Mouse (Mus musculus): ENCODE measurements around the gene Smurf2. TPM values are rescaled to one million over a fixed set of nuclear protein-coding genes. Genes with fewer than 3 reads are reported as not detected.
A peak's percentile ranks its signal among the peaks of the same experiment; 100 is the strongest.
"Not testable (repeated sequence)": the region's sequence is repeated elsewhere in the genome, so short reads cannot be mapped to it uniquely, and the experiment has no call there.

Gene Smurf2
- polyA plus RNA-seq, 1 experiment from 2014 or later, result 16.4 TPM

DNA sequence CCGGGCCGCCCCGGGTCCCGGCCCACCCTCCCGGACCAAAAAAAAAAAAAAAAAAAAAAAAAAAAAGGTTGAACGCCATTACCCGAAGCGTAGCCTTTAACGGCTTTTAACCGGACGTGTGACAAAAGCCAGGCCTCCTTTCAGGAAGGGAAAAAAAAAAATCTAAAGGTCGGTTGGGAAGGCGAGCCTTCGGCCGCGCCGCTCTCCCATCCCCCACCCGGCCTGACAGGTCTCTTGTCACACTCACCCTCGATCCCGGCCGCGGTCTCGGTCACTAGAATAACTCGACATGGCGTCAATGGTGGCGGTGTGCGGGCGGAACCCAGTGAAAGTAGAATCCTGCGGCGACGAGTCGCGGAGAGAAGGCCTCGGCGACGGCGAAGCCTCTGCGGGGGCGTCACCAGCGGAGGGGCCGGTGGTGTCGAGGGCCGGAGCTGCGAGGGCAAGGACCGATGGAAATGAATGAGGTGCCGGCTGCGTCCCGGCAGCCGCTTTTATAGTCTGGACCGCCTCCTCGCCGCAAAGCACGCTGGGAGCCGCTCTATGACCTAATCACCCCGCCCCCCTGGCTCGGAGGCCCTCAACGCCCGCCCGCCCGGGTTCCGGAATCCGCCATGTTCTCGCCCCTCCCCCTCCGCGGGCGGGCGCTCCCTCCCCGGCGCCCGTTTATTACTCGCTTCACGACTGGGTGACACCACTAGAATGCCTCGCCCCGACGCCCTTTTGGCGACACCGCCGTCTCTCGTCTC lies 132.3 kb downstream of the Smurf2 start:
- H3K27me3 ChIP-seq (ENCODE audit: control insufficient read depth, insufficient read depth, low read depth, low read length), result no peaks in the 10 kb centered on the region
- under 1% methylated on average over 78 of the region's 79 CpGs for WGBS
- H3K4me1 ChIP-seq (replicated peaks; ENCODE audit: control insufficient read depth, insufficient read depth, low read length), result peaks cover 9% of the 10 kb centered on the region
- peak overlapping the region; percentile 99 for H3K27ac ChIP-seq (ENCODE audit: low read length)
- H3K36me3 ChIP-seq (ENCODE audit: control insufficient read depth, insufficient read depth, low read length), result peaks cover 32% of the 10 kb centered on the region
- ATAC-seq (ENCODE audit: low read depth), result peak; percentile 84
- H3K9ac ChIP-seq (ENCODE audit: low read length), result peak overlapping the region; percentile 98
- peak overlapping the region; percentile 70 for H3K4me3 ChIP-seq (ENCODE audit: low read length)
- no peaks in the 10 kb centered on the region for H3K9me3 ChIP-seq (ENCODE audit: control insufficient read depth, low read length)
- H3K4me2 ChIP-seq (ENCODE audit: low read depth, low read length), result peak overlapping the region; percentile 48

DNA sequence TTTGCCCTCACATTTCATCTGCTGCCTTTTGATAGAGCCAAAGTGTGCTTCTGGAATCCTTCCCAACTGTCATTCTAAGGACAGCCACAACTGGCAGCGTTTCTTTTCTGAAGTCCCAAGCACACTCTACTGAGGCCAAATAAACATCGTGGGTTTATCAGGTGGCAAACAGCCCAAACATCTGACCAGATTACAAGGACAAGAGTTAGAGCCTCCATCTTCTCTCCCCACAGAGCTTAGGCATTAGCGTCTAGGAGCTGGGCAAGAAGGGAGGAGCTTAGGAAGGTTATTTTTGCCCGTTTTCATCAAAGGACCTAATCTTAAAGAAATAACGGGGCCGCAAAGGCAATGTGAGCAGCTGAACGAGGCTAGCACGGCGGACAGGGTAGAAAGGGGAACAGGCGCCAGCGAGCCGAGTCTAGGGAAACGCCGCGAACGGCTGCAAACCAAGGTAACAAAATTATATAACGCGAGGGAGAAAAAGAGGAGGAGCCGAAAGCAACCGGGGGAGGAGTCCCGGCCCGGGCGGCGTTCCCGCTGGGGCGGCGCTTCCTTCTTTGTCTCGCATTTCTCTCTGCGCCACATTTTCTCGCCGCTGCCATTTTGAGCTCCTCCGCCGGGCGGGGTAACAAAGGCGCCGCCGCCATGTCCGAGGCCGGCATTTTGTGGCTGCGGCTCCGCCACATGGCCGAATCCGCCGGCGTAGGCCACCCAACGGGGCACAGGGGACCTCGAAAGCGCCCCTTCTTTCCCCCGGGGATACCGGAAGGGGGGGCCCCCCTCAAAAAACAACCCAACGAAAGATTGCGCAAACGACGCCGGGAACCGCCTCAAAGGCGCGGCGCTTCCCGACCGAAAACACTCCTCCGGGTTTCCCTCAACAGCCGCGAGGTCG lies 133.1 kb downstream of the Smurf2 start:
- Histone ChIP-seq H3K9me3 (ENCODE audit: control insufficient read depth, low read length) (no peaks in the 10 kb centered on the region), H3K4me2 (ENCODE audit: low read depth, low read length) (peak overlapping the region; percentile 70)
- WGBS, result under 1% methylated on average over 65 of the region's 65 CpGs

DNA sequence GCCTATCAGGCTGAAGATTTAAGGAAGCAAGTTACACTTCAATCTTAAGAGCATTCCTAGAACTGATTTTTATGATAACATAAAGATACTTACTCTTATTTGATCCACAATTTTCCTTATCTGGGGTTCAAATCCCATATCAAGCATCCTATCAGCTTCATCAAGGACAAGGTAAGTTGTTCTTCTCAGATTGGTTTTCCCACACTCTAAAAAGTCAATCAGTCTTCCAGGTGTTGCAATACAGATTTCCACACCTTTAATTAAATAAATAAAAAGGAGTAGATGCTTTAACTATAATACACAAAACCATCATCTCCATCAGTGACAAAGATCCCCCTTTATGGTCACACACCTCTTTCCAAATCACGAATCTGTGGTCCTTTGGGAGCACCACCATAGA lies 135.5 kb downstream of the Smurf2 start:
- H3K9ac ChIP-seq (ENCODE audit: low read length), result no peak overlapping the region
- peaks cover 7% of the 10 kb centered on the region for H3K4me1 ChIP-seq (replicated peaks; ENCODE audit: control insufficient read depth, insufficient read depth, low read length)
- H3K36me3 ChIP-seq (ENCODE audit: control insufficient read depth, insufficient read depth, low read length), result peaks cover 44% of the 10 kb centered on the region
- ATAC-seq (ENCODE audit: low read depth), result no peak
- no peak overlapping the region for H3K27ac ChIP-seq (ENCODE audit: low read length)
- H3K27me3 ChIP-seq (ENCODE audit: control insufficient read depth, insufficient read depth, low read depth, low read length), result no peaks in the 10 kb centered on the region
- no peak overlapping the region for H3K4me2 ChIP-seq (ENCODE audit: low read depth, low read length)
- WGBS, result 62% methylated on average over 1 of the region's 1 CpGs
- no peaks in the 10 kb centered on the region for H3K9me3 ChIP-seq (ENCODE audit: control insufficient read depth, low read length)
- peak overlapping the region; percentile 5; the same call in 1 of the 2 replicates for H3K4me3 ChIP-seq (ENCODE audit: low read length)

More for the DNA sequence above, 133.1 kb downstream of the Smurf2 start:
- H3K27ac ChIP-seq (ENCODE audit: low read length), result peak overlapping the region; percentile 99
- H3K27me3 ChIP-seq (ENCODE audit: control insufficient read depth, insufficient read depth, low read depth, low read length), result no peaks in the 10 kb centered on the region
- H3K9ac ChIP-seq (ENCODE audit: low read length), result peak overlapping the region; percentile 98
- H3K4me3 ChIP-seq (ENCODE audit: low read length), result peak overlapping the region; percentile 70
- peak; percentile 41 for ATAC-seq (ENCODE audit: low read depth)
- peaks cover 35% of the 10 kb centered on the region for H3K36me3 ChIP-seq (ENCODE audit: control insufficient read depth, insufficient read depth, low read length)
- peaks cover 9% of the 10 kb centered on the region for H3K4me1 ChIP-seq (replicated peaks; ENCODE audit: control insufficient read depth, insufficient read depth, low read length)

DNA sequence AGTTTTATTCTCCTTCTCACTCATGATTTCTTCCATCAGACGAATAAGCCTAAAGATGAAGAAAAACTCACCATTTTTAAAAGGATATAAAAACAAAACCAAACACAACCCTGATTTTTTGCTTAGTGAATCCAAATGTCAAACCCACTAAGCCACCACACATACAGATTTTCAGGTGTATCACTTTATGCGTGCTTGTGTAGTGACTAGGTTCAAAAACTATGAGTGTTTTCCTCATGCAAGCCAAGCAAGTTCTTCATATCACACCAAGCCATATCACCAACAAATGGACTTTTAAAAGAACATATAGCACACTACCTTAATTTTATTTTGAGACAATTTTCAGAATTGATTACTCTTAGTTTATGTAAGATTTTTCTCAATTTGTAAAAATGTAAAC lies 136.0 kb downstream of the Smurf2 start:
- Histone ChIP-seq H3K27me3 (ENCODE audit: control insufficient read depth, insufficient read depth, low read depth, low read length) (no peaks in the 10 kb centered on the region), H3K36me3 (ENCODE audit: control insufficient read depth, insufficient read depth, low read length) (peaks cover 48% of the 10 kb centered on the region), H3K4me3 (ENCODE audit: low read length) (no peak overlapping the region), H3K9ac (ENCODE audit: low read length) (no peak overlapping the region), H3K9me3 (ENCODE audit: control insufficient read depth, low read length) (no peaks in the 10 kb centered on the region), H3K4me2 (ENCODE audit: low read depth, low read length) (no peak overlapping the region), H3K4me1 (replicated peaks; ENCODE audit: control insufficient read depth, insufficient read depth, low read length) (peaks cover 7% of the 10 kb centered on the region), H3K27ac (ENCODE audit: low read length) (no peak overlapping the region)
- WGBS, result 82% methylated on average over 2 of the region's 2 CpGs
- ATAC-seq (ENCODE audit: low read depth), result no peak

DNA sequence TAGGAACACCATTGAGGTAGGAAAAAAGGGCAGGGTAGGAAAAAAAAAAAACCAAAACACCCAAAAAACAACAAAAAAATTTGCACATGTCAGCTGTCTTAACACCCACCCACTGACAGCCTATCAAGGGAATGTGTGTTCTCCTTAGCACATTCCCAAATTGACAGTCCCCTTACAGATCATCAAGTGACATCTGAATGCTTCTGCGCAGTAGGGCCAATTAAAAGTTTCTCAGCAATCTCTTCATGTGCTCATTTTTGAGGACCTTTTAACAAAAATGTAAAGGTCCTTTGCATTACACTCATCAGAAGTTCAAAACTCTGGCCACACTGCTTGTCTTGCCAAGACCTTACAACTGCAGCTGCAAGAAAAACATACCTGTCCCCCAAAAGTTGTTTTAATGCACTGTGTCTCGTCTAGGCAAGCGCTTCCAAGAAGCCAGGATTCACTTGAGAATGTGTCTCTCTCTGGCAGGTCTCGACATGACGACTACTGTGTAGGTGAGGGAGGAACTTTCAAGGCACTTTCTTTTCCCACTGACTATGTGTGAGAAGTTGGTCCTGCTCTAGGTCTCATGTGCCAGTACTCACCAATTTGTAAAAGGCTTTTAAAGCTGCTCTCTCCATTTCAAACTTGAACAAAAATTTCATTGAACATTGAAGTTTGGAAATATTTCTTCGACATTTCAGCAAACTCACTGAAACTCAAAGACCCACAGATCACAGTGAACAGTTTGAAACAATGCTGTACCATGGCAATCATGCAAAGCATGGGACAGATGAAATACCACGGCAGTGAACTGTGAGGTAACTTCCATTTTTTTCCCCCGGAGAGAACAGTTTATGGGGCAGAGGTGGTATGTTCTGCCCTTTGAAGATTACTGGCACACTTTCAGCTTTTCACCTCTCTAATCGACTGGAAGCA lies 137.4 kb downstream of the Smurf2 start:
- Histone ChIP-seq H3K9ac (ENCODE audit: low read length) (no peak overlapping the region), H3K36me3 (ENCODE audit: control insufficient read depth, insufficient read depth, low read length) (peaks cover 48% of the 10 kb centered on the region), H3K27me3 (ENCODE audit: control insufficient read depth, insufficient read depth, low read depth, low read length) (no peaks in the 10 kb centered on the region), H3K27ac (ENCODE audit: low read length) (no peak overlapping the region), H3K4me3 (ENCODE audit: low read length) (no peak overlapping the region), H3K4me1 (replicated peaks; ENCODE audit: control insufficient read depth, insufficient read depth, low read length) (peaks cover 7% of the 10 kb centered on the region), H3K9me3 (ENCODE audit: control insufficient read depth, low read length) (no peaks in the 10 kb centered on the region), H3K4me2 (ENCODE audit: low read depth, low read length) (no peak overlapping the region)
- 72% methylated on average over 9 of the region's 9 CpGs for WGBS
- no peak for ATAC-seq (ENCODE audit: low read depth)

DNA sequence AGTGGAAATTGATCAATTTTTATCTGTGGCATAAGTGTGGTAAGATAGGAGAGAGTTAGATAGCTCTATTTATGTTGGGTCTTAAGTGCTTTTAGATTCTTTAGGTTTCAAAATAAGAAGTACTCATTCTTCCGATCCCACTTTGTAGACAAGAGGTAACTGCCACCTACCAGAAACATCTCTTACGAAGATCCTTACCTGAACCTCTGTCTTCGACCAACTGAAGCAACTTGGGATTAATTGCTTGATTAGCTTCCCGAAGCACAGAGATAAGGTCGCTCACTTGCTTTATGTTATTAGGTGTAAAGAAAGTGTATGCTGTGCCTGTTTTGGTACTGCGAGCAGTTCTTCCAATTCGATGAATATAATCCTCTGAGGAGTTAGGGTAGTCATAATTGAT lies 138.2 kb downstream of the Smurf2 start:
- not testable (repeated sequence) for ATAC-seq (ENCODE audit: low read depth); H3K4me2 ChIP-seq (ENCODE audit: low read depth, low read length); H3K9ac ChIP-seq (ENCODE audit: low read length); H3K4me3 ChIP-seq (ENCODE audit: low read length); H3K27ac ChIP-seq (ENCODE audit: low read length); H3K27me3 ChIP-seq (ENCODE audit: control insufficient read depth, insufficient read depth, low read depth, low read length); H3K9me3 ChIP-seq (ENCODE audit: control insufficient read depth, low read length); H3K4me1 ChIP-seq (replicated peaks; ENCODE audit: control insufficient read depth, insufficient read depth, low read length)
- WGBS, result 87% methylated on average over 7 of the region's 7 CpGs
- H3K36me3 ChIP-seq (ENCODE audit: control insufficient read depth, insufficient read depth, low read length), result peaks cover 48% of the 10 kb centered on the region

DNA sequence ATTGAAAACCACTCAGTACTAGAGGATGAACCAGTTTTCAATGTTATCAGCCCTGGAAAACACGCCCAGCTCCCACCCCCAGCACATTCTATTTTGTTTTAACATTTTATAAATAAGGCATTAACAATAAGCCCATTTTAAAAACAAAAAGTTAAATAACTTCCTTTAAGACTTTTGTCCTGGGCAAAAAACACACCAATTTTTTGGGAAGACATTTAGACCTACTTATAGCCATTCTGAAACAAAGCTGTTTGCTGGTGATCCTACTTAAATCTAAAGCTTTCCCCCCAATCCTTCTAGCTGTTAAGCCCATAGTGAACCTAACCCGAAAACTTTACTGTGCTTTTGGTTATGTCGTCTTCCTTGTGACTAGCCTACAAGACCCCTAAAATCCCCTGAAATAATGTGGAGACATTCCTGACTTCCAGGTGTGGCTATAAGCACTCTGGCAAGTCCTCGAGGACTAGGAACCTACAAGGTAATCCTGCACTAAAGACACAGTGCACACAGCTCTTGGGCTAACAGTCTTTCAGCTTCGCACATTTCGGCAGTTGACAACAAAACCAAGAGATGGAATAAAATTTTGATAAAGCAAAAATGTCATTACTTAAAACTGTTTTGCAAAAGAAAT lies 139.8 kb downstream of the Smurf2 start:
- no peak for ATAC-seq (ENCODE audit: low read depth)
- Histone ChIP-seq H3K4me2 (ENCODE audit: low read depth, low read length) (no peak overlapping the region), H3K36me3 (ENCODE audit: control insufficient read depth, insufficient read depth, low read length) (peaks cover 43% of the 10 kb centered on the region), H3K4me1 (replicated peaks; ENCODE audit: control insufficient read depth, insufficient read depth, low read length) (peaks cover 2% of the 10 kb centered on the region), H3K4me3 (ENCODE audit: low read length) (no peak overlapping the region), H3K27ac (ENCODE audit: low read length) (no peak overlapping the region), H3K9me3 (ENCODE audit: control insufficient read depth, low read length) (no peaks in the 10 kb centered on the region), H3K27me3 (ENCODE audit: control insufficient read depth, insufficient read depth, low read depth, low read length) (no peaks in the 10 kb centered on the region), H3K9ac (ENCODE audit: low read length) (no peak overlapping the region)
- WGBS, result 71% methylated on average over 6 of the region's 6 CpGs

DNA sequence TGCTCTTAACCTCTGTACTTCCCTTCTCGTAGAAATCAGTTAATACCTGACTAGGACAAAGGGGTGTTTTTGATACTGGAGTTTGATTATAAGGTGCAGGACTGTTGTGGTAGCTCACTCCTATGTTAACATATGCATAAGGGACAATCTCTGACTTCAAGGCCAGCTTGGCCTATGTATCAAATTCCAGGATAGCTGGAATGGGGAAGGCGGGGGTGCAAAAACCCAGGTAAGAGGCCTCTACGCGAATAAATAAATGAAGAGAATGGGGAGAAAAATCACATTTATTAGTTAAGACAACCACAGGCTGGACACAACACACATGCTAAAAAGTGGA lies 140.5 kb downstream of the Smurf2 start:
- H3K9ac ChIP-seq (ENCODE audit: low read length), result peak overlapping the region; percentile 96; the same call in 1 of the 2 replicates
- H3K4me3 ChIP-seq (ENCODE audit: low read length), result peak overlapping the region; percentile 93
- peak overlapping the region; percentile 69; the same call in 1 of the 2 replicates for H3K4me2 ChIP-seq (ENCODE audit: low read depth, low read length)
- ATAC-seq (ENCODE audit: low read depth), result no peak
- 62% methylated on average over 4 of the region's 4 CpGs for WGBS
- no peaks in the 10 kb centered on the region for H3K9me3 ChIP-seq (ENCODE audit: control insufficient read depth, low read length)
- H3K27me3 ChIP-seq (ENCODE audit: control insufficient read depth, insufficient read depth, low read depth, low read length), result no peaks in the 10 kb centered on the region
- H3K36me3 ChIP-seq (ENCODE audit: control insufficient read depth, insufficient read depth, low read length), result peaks cover 37% of the 10 kb centered on the region
- peak overlapping the region; percentile 98 for H3K27ac ChIP-seq (ENCODE audit: low read length)
- H3K4me1 ChIP-seq (replicated peaks; ENCODE audit: control insufficient read depth, insufficient read depth, low read length), result no peaks in the 10 kb centered on the region
